Mouse (Mus musculus) cerebellum, adult (tissue): Measurements from ENCODE around the gene Aldoc.
A peak's percentile ranks its signal among the peaks of the same experiment; 100 is the strongest.

Experiments
- ATAC-seq: cut with Nextera tagmentation; 2 replicates; pipeline ENCODE4 v1.9.2; 2017; ENCODE audit warnings: mild to moderate bottlenecking, moderate library complexity, mixed read lengths; ENCODE audit not compliant: insufficient number of reproducible peaks, low FRiP score, low TSS enrichment

Aldoc gene

GRCm38 (mm10) chr11:78328512-78329056 lies 5.8 kb downstream of the Aldoc start:
- ATAC-seq, result 0 out of 2 replicates have a peak, but pooled peaks have one; percentile 17

GRCm38 (mm10) chr11:78332676-78333075 lies 9.9 kb downstream of the Aldoc start:
- ATAC-seq, result no peak

- ATAC-seq, result no peak
These were observed 11.2 kb downstream of the Aldoc start for GRCm38 (mm10) chr11:78333992-78334391.

- ATAC-seq, result no peak
These were observed 14.3 kb downstream of the Aldoc start for GRCm38 (mm10) chr11:78337040-78337439.

GRCm38 (mm10) chr11:78341702-78342101 lies 18.9 kb downstream of the Aldoc start:
- no peak for ATAC-seq

- ATAC-seq, result peak; percentile 50; the same call in 1 of the 2 replicates
These were observed 20.9 kb downstream of the Aldoc start, which contains the start of gene Unc119 for GRCm38 (mm10) chr11:78343381-78344327. Unc119 (plus strand) TSS chr11:78343482.

GRCm38 (mm10) chr11:78344328-78344889 lies 21.6 kb downstream of the Aldoc start:
- no peak for ATAC-seq

GRCm38 (mm10) chr11:78344890-78345715 lies 22.3 kb downstream of the Aldoc start:
- ATAC-seq, result no peak

- ATAC-seq, result no peak
These were observed 23.0 kb downstream of the Aldoc start for GRCm38 (mm10) chr11:78345801-78346200.

- no peak for ATAC-seq
These were observed 23.7 kb downstream of the Aldoc start for GRCm38 (mm10) chr11:78346326-78347069.

GRCm38 (mm10) chr11:78347070-78347754 lies 24.4 kb downstream of the Aldoc start:
- no peak for ATAC-seq

GRCm38 (mm10) chr11:78347908-78348307 lies 25.1 kb downstream of the Aldoc start:
- ATAC-seq, result no peak

- no peak for ATAC-seq
These were observed 25.7 kb downstream of the Aldoc start for GRCm38 (mm10) chr11:78348474-78348873.

- ATAC-seq, result no peak
These were observed 26.9 kb downstream of the Aldoc start for GRCm38 (mm10) chr11:78349441-78350358.

GRCm38 (mm10) chr11:78353081-78353480 lies 30.3 kb downstream of the Aldoc start:
- no peak for ATAC-seq

- ATAC-seq, result no peak
These were observed 32.1 kb downstream of the Aldoc start for GRCm38 (mm10) chr11:78354905-78355304.

- ATAC-seq, result peak; percentile 53; the same call in 1 of the 2 replicates
These were observed 32.9 kb downstream of the Aldoc start for GRCm38 (mm10) chr11:78355471-78356238.
